Mouse (Mus musculus) hindbrain, postnatal 0 days (tissue): ENCODE results near the gene Neurog3. TPM values are rescaled to one million over a fixed set of nuclear protein-coding genes. Genes with fewer than 3 reads are reported as not detected.

Experiments used
- ATAC-seq: fragments of 200-750 bp; cut with Nextera tagmentation; 2 replicates; pipeline ENCODE4 v1.8.0; 2017; ENCODE audit warnings: mild to moderate bottlenecking, moderate TSS enrichment, moderate library complexity
- DNase-seq: peaks from one replicate; pipeline ENCODE4 v3.0.0-alpha.2; 2015; ENCODE audit warnings: low spot score
- H3K27ac ChIP-seq: fragments of 300-500 bp; sonication (generic); 2 replicates; pipeline ENCODE4 v1.5.1; 2014; ENCODE audit warnings: mild to moderate bottlenecking
- H3K27me3 ChIP-seq: fragments of 300-500 bp; sonication (generic); 2 replicates; pipeline ENCODE4 v1.6.1; 2014; ENCODE audit warnings: low read length, mixed read lengths; ENCODE audit not compliant: insufficient read depth
- H3K36me3 ChIP-seq: fragments of 300-500 bp; sonication (generic); 2 replicates; pipeline ENCODE4 v1.6.1; 2014; ENCODE audit warnings: low read length, mixed read lengths; ENCODE audit not compliant: insufficient read depth
- H3K4me1 ChIP-seq: fragments of 300-500 bp; sonication (generic); 2 replicates; pipeline ENCODE4 v1.6.1; 2014; ENCODE audit warnings: antibody characterized with exemption, low read length, mixed read lengths; ENCODE audit not compliant: insufficient read depth
- H3K4me2 ChIP-seq: fragments of 300-500 bp; sonication (generic); 2 replicates; pipeline ENCODE4 v1.6.1; 2014; ENCODE audit warnings: low read depth, mild to moderate bottlenecking, low read length, moderate library complexity, mixed read lengths
- H3K4me3 ChIP-seq: fragments of 300-500 bp; sonication (generic); 2 replicates; pipeline ENCODE4 v1.5.1; 2014; ENCODE audit warnings: low read length
- H3K9ac ChIP-seq: fragments of 300-500 bp; sonication (generic); replicated peaks from 2 replicates; pipeline ENCODE4 v1.6.1; 2014; ENCODE audit warnings: mild to moderate bottlenecking, low read length, moderate library complexity, mixed read lengths
- H3K9me3 ChIP-seq: fragments of 300-500 bp; sonication (generic); 2 replicates; pipeline ENCODE4 v1.6.1; 2016; ENCODE audit warnings: low read length, mixed read lengths
- CTCF ChIP-seq: IDR thresholded peaks from 2 replicates; pipeline ENCODE4 v1.5.1; 2016; ENCODE audit warnings: antibody characterized with exemption, control low read depth, low read depth
- WGBS: fragments of 180-500 bp; shearing (Covaris S2); extraction: QIAGEN DNeasy Blood & Tissue Kit; methylation state at CpG from one replicate; pipeline ENCODE4 v1.1.7; 2014; 5-methylcytosine and 5-hydroxymethylcytosine counted together
- polyA plus RNA-seq: library from polyadenylated mRNA; unstranded; fragments of >200 nt; fragmentation: Nextera tagmentation; extraction: Ambion mirVana; gene quantifications from 2 replicates; pipeline ENCODE4 v1.2.1, GENCODE M21; 2015
- total RNA-seq: library from RNA; depleted of rRNA; stranded (reverse); fragments of >200 nt; gene quantifications from 2 replicates; pipeline ENCODE4 v1.2.3, GENCODE M21; 2014

Gene Neurog3
- total and polyA plus RNA-seq, 2 experiments from 2014 or later: not detected

GRCm38 (mm10) chr10:62110504-62111206 is 22.2 kb upstream of the Neurog3 start:
- ATAC-seq (peak; percentile 87), DNase-seq (peak; percentile 90)
- H3K27me3 ChIP-seq: no peaks in the 10 kb centered on the region
- under 1% methylated on average over 57 of the region's 57 CpGs for WGBS
- H3K9me3 ChIP-seq: no peaks in the 10 kb centered on the region
- H3K36me3 ChIP-seq: no peaks in the 10 kb centered on the region; the same call in 1 of the 2 replicates
- peak overlapping the region; percentile 58; the same call in 1 of the 2 replicates for H3K27ac ChIP-seq
- H3K4me1 ChIP-seq: peaks cover 8% of the 10 kb centered on the region; the same call in 1 of the 2 replicates
- TF ChIP-seq CTCF: peak; percentile 79
- H3K9ac ChIP-seq: peak overlapping the region; percentile 89
- H3K4me2 ChIP-seq: peak overlapping the region; percentile 80
- H3K4me3 ChIP-seq: peak overlapping the region; percentile 75

- no peak for DNase-seq
- Histone ChIP-seq H3K9ac (peak overlapping the region; percentile 89), H3K4me2 (peak overlapping the region; percentile 80), H3K4me1 (peaks cover 8% of the 10 kb centered on the region; the same call in 1 of the 2 replicates), H3K27ac (0 out of 2 replicates have a peak overlapping the region, but pooled peaks have one; percentile 58), H3K9me3 (no peaks in the 10 kb centered on the region), H3K27me3 (no peaks in the 10 kb centered on the region), H3K36me3 (no peaks in the 10 kb centered on the region; the same call in 1 of the 2 replicates), H3K4me3 (peak overlapping the region; percentile 75)
- peak; percentile 56 for ATAC-seq
- TF ChIP-seq CTCF: no peak
- WGBS: 39% methylated on average over 6 of the region's 6 CpGs
Observed at GRCm38 (mm10) chr10:62111207-62111576, 21.7 kb upstream of the Neurog3 start.

GRCm38 (mm10) chr10:62113865-62114647 is 18.8 kb upstream of the Neurog3 start:
- DNase-seq (peak; percentile 52), ATAC-seq (no peak)
- H3K9me3 ChIP-seq: no peaks in the 10 kb centered on the region
- H3K4me1 ChIP-seq: peaks cover 8% of the 10 kb centered on the region; the same call in 1 of the 2 replicates
- H3K36me3 ChIP-seq: no peaks in the 10 kb centered on the region
- no peaks in the 10 kb centered on the region for H3K27me3 ChIP-seq
- no peak for TF ChIP-seq CTCF
- WGBS: 40% methylated on average over 9 of the region's 9 CpGs
- H3K4me3 ChIP-seq: no peak overlapping the region
- no peak overlapping the region for H3K9ac ChIP-seq
- no peak overlapping the region for H3K27ac ChIP-seq
- no peak overlapping the region for H3K4me2 ChIP-seq

GRCm38 (mm10) chr10:62127137-62127536 is 5.8 kb upstream of the Neurog3 start:
- TF ChIP-seq CTCF: peak; percentile 55

GRCm38 (mm10) chr10:62127711-62128231 is 5.1 kb upstream of the Neurog3 start:
- Histone ChIP-seq H3K4me2 (peak overlapping the region; percentile 44), H3K9me3 (no peaks in the 10 kb centered on the region), H3K4me1 (no peaks in the 10 kb centered on the region), H3K27ac (no peak overlapping the region), H3K27me3 (peaks cover 49% of the 10 kb centered on the region), H3K9ac (no peak overlapping the region), H3K36me3 (no peaks in the 10 kb centered on the region), H3K4me3 (peak overlapping the region; percentile 7; the same call in 1 of the 2 replicates)
- 33% methylated on average over 21 of the region's 21 CpGs for WGBS
- no peak for TF ChIP-seq CTCF
- ATAC-seq (no peak), DNase-seq (no peak)

More at GRCm38 (mm10) chr10:62127137-62127536, 5.8 kb upstream of the Neurog3 start:
- 45% methylated on average over 6 of the region's 6 CpGs for WGBS
- H3K9ac ChIP-seq: no peak overlapping the region
- ATAC-seq: no peak
- DNase-seq: no peak
- H3K9me3 ChIP-seq: no peaks in the 10 kb centered on the region
- H3K4me3 ChIP-seq: no peak overlapping the region
- no peaks in the 10 kb centered on the region for H3K4me1 ChIP-seq
- peaks cover 42% of the 10 kb centered on the region for H3K27me3 ChIP-seq
- H3K27ac ChIP-seq: no peak overlapping the region
- no peak overlapping the region for H3K4me2 ChIP-seq
- H3K36me3 ChIP-seq: no peaks in the 10 kb centered on the region

- peak overlapping the region; percentile 44 for H3K4me2 ChIP-seq
- no peak overlapping the region for H3K27ac ChIP-seq
- DNase-seq (no peak), ATAC-seq (no peak)
- H3K27me3 ChIP-seq: peaks cover 55% of the 10 kb centered on the region
- no peak for TF ChIP-seq CTCF
- 2% methylated on average over 31 of the region's 32 CpGs for WGBS
- H3K9ac ChIP-seq: no peak overlapping the region
- no peaks in the 10 kb centered on the region for H3K36me3 ChIP-seq
- no peaks in the 10 kb centered on the region for H3K4me1 ChIP-seq
- H3K4me3 ChIP-seq: peak overlapping the region; percentile 7; the same call in 1 of the 2 replicates
- no peaks in the 10 kb centered on the region for H3K9me3 ChIP-seq
Observed at GRCm38 (mm10) chr10:62128316-62128951, 4.5 kb upstream of the Neurog3 start.
